Mouse (Mus musculus) kidney, embryonic 16.5 days (tissue): Measurements from ENCODE around the gene 2010003K11Rik. TPM values are rescaled to one million over a fixed set of nuclear protein-coding genes. Genes with fewer than 3 reads are reported as not detected.

Experiments
- ATAC-seq: fragments of 200-750 bp; cut with Nextera tagmentation; 2 replicates; pipeline ENCODE4 v1.8.0; 2017; ENCODE audit warnings: moderate TSS enrichment; ENCODE audit not compliant: low FRiP score, low TSS enrichment
- H3K27ac ChIP-seq: fragments of 300-500 bp; sonication (generic); 2 replicates; pipeline ENCODE4 v1.5.1; 2014; ENCODE audit warnings: low read length
- H3K27me3 ChIP-seq: fragments of 300-500 bp; sonication (generic); 2 replicates; pipeline ENCODE4 v1.6.1; 2014; ENCODE audit warnings: low read length, control low read depth, mixed read lengths; ENCODE audit not compliant: insufficient read depth
- H3K36me3 ChIP-seq: fragments of 300-500 bp; sonication (generic); 2 replicates; pipeline ENCODE4 v1.6.1; 2014; ENCODE audit warnings: low read length, control low read depth, mixed read lengths; ENCODE audit not compliant: insufficient read depth
- H3K4me1 ChIP-seq: fragments of 300-500 bp; sonication (generic); 2 replicates; pipeline ENCODE4 v1.6.1; 2014; ENCODE audit warnings: low read length, control low read depth, mixed read lengths; ENCODE audit not compliant: insufficient read depth
- H3K4me2 ChIP-seq: fragments of 300-500 bp; sonication (generic); replicated peaks from 2 replicates; pipeline ENCODE4 v1.6.1; 2014; ENCODE audit warnings: low read depth, low read length
- H3K4me3 ChIP-seq: fragments of 300-500 bp; sonication (generic); 2 replicates; pipeline ENCODE4 v1.5.1; 2014; ENCODE audit warnings: mild to moderate bottlenecking, low read length
- H3K9ac ChIP-seq: fragments of 300-500 bp; sonication (generic); replicated peaks from 2 replicates; pipeline ENCODE4 v1.6.1; 2014; ENCODE audit warnings: low read length
- H3K9me3 ChIP-seq: fragments of 300-500 bp; sonication (generic); 2 replicates; pipeline ENCODE4 v1.6.1; 2016; ENCODE audit warnings: low read length, control low read depth
- WGBS: fragments of 180-500 bp; shearing (Covaris S2); extraction: QIAGEN DNeasy Blood & Tissue Kit; methylation state at CpG from one replicate; pipeline ENCODE4 v1.1.7; 2014; 5-methylcytosine and 5-hydroxymethylcytosine counted together
- polyA plus RNA-seq: library from polyadenylated mRNA; unstranded; fragments of >200 nt; fragmentation: Nextera tagmentation; extraction: Ambion mirVana; gene quantifications from 2 replicates; pipeline ENCODE4 v1.2.1, GENCODE M21; 2015

The 2010003K11Rik gene
- polyA plus RNA-seq, result 0.22 TPM in 1 of 2 replicates, not detected in the other

- H3K4me2 ChIP-seq, result no peak within 1 kb of the TSS
- 64% methylated on average over 16 of the region's 16 CpGs for WGBS
- ATAC-seq, result no peak; the same call in 1 of the 2 replicates
Measured at GRCm38 (mm10) chr19:4498062-4498933, at the start of gene 2010003K11Rik. Gene 2010003K11Rik, minus strand, starts transcription at chr19:4498583.

GRCm38 (mm10) chr19:4547801-4548200 lies 49.4 kb upstream of the 2010003K11Rik start:
- Histone ChIP-seq H3K9me3 (no peaks in the 10 kb centered on the region), H3K4me2 (no peak overlapping the region), H3K36me3 (no peaks in the 10 kb centered on the region), H3K4me3 (no peak overlapping the region), H3K9ac (no peak overlapping the region), H3K4me1 (no peaks in the 10 kb centered on the region), H3K27me3 (no peaks in the 10 kb centered on the region), H3K27ac (no peak overlapping the region)
- WGBS, result 86% methylated on average over 6 of the region's 6 CpGs
- ATAC-seq, result no peak

More at GRCm38 (mm10) chr19:4498062-4498933, at the start of gene 2010003K11Rik:
- Histone ChIP-seq H3K4me3 (no peak within 1 kb of the TSS), H3K27ac (no peak within 1 kb of the TSS), H3K4me1 (peaks cover 4% of the 10 kb centered on the region; the same call in 1 of the 2 replicates), H3K9ac (no peak within 1 kb of the TSS), H3K27me3 (no peaks in the 10 kb centered on the region), H3K36me3 (no peaks in the 10 kb centered on the region), H3K9me3 (no peaks in the 10 kb centered on the region)

GRCm38 (mm10) chr19:4545841-4546240 lies 47.5 kb upstream of the 2010003K11Rik start:
- H3K4me3 ChIP-seq, result no peak overlapping the region
- H3K9me3 ChIP-seq, result no peaks in the 10 kb centered on the region
- no peak overlapping the region for H3K4me2 ChIP-seq
- H3K4me1 ChIP-seq, result peaks cover 7% of the 10 kb centered on the region
- H3K9ac ChIP-seq, result no peak overlapping the region
- no peak overlapping the region for H3K27ac ChIP-seq
- 89% methylated on average over 6 of the region's 6 CpGs for WGBS
- no peaks in the 10 kb centered on the region for H3K27me3 ChIP-seq
- no peak for ATAC-seq
- no peaks in the 10 kb centered on the region for H3K36me3 ChIP-seq

DNA sequence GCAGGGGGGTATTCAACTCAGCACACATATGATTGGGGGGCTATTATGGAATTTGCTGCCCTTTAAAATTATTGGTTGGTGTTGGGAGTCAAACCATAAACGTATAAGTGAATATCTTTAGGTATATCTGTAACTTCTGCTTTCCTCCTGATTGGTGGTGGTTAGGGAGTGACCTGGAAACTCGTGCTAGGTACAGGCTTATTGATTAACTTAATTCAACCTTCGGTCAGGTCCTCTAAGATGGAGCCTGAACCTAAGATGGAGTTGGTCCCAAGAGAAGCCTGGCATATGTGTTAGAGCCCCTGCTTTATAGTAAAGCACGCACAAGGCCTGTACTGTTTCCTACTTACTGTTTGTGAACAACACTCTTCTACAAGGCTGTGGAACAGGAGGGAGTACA lies 46.7 kb upstream of the 2010003K11Rik start:
- H3K27me3 ChIP-seq, result no peaks in the 10 kb centered on the region
- ATAC-seq, result no peak
- H3K4me3 ChIP-seq, result no peak overlapping the region
- WGBS, result 90% methylated on average over 4 of the region's 4 CpGs
- H3K4me2 ChIP-seq, result no peak overlapping the region
- H3K36me3 ChIP-seq, result no peaks in the 10 kb centered on the region
- H3K9ac ChIP-seq, result no peak overlapping the region
- no peaks in the 10 kb centered on the region for H3K9me3 ChIP-seq
- peaks cover 7% of the 10 kb centered on the region for H3K4me1 ChIP-seq
- no peak overlapping the region for H3K27ac ChIP-seq

DNA sequence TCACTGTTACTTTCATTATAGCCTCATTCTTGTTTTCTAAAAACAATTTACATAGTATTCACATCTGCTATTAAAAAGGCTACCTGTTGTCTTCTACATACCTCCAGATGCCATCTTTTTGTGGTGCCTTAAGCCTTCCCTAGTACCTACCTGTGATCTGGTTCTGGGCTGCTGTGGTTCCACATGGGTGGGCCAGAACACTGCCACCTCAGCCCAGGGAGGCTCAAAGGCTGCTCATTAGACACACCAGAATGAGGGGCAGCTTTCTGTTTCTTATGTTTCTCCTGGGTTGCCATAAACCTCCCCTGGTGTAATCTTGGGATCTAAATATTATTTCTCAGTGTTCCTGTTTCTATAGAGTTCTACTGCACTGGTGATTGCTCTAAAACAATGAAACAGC lies 43.7 kb upstream of the 2010003K11Rik start:
- Histone ChIP-seq H3K27me3 (no peaks in the 10 kb centered on the region), H3K4me3 (no peak overlapping the region), H3K27ac (no peak overlapping the region), H3K9me3 (no peaks in the 10 kb centered on the region), H3K9ac (no peak overlapping the region), H3K4me1 (peaks cover 7% of the 10 kb centered on the region), H3K36me3 (no peaks in the 10 kb centered on the region), H3K4me2 (no peak overlapping the region)
- ATAC-seq, result 0 out of 2 replicates have a peak, but pooled peaks have one; percentile 67

DNA sequence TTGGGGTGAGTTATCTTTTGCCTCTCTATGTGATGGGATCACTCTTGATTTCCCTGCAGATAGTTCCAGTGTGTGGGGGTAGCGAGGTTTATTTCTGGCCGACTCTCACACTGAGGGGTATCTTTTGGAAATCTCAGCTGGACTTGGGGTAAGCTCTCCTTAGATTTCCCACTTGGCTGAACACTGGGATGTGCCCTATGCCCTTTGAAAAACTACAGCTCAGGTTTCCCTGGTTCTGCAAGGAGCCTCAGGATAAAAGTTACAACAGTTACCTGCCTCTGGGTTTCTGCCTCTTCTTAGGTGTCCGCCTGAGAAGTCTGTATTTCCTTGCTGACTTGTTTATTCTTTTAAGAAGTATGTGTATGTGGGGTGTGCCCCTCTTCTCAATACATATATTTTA lies 42.6 kb upstream of the 2010003K11Rik start:
- no peaks in the 10 kb centered on the region for H3K27me3 ChIP-seq
- no peak for ATAC-seq
- peaks cover 7% of the 10 kb centered on the region for H3K4me1 ChIP-seq
- no peak overlapping the region for H3K4me3 ChIP-seq
- WGBS, result 45% methylated on average over 3 of the region's 3 CpGs
- no peak overlapping the region for H3K9ac ChIP-seq
- no peaks in the 10 kb centered on the region for H3K36me3 ChIP-seq
- H3K4me2 ChIP-seq, result no peak overlapping the region
- peak overlapping the region; percentile 27; the same call in 1 of the 2 replicates for H3K27ac ChIP-seq
- H3K9me3 ChIP-seq, result no peaks in the 10 kb centered on the region

- WGBS, result 88% methylated on average over 6 of the region's 6 CpGs
- H3K9ac ChIP-seq, result no peak overlapping the region
- H3K9me3 ChIP-seq, result no peaks in the 10 kb centered on the region
- H3K36me3 ChIP-seq, result no peaks in the 10 kb centered on the region
- no peak for ATAC-seq
- no peak overlapping the region for H3K4me3 ChIP-seq
- H3K4me1 ChIP-seq, result peaks cover 7% of the 10 kb centered on the region
- H3K4me2 ChIP-seq, result no peak overlapping the region
- H3K27ac ChIP-seq, result no peak overlapping the region
- no peaks in the 10 kb centered on the region for H3K27me3 ChIP-seq
Measured at GRCm38 (mm10) chr19:4540263-4540662, 41.9 kb upstream of the 2010003K11Rik start.

- H3K4me2 ChIP-seq, result no peak overlapping the region
- H3K9me3 ChIP-seq, result no peaks in the 10 kb centered on the region
- no peaks in the 10 kb centered on the region for H3K27me3 ChIP-seq
- H3K9ac ChIP-seq, result no peak overlapping the region
- WGBS, result 69% methylated on average over 3 of the region's 3 CpGs
- peaks cover 5% of the 10 kb centered on the region for H3K4me1 ChIP-seq
- no peak for ATAC-seq
- no peak overlapping the region for H3K27ac ChIP-seq
- no peaks in the 10 kb centered on the region for H3K36me3 ChIP-seq
- H3K4me3 ChIP-seq, result no peak overlapping the region
Measured at GRCm38 (mm10) chr19:4536606-4537005, 38.2 kb upstream of the 2010003K11Rik start.

GRCm38 (mm10) chr19:4535922-4536321 lies 37.5 kb upstream of the 2010003K11Rik start:
- H3K9me3 ChIP-seq, result no peaks in the 10 kb centered on the region
- H3K4me1 ChIP-seq, result no peaks in the 10 kb centered on the region
- H3K27me3 ChIP-seq, result no peaks in the 10 kb centered on the region
- no peak overlapping the region for H3K4me2 ChIP-seq
- no peak overlapping the region for H3K27ac ChIP-seq
- H3K9ac ChIP-seq, result no peak overlapping the region
- H3K36me3 ChIP-seq, result no peaks in the 10 kb centered on the region
- ATAC-seq, result no peak
- no peak overlapping the region for H3K4me3 ChIP-seq

- Histone ChIP-seq H3K9me3 (no peaks in the 10 kb centered on the region), H3K4me1 (no peaks in the 10 kb centered on the region), H3K36me3 (no peaks in the 10 kb centered on the region), H3K4me2 (no peak overlapping the region), H3K9ac (no peak overlapping the region), H3K27me3 (no peaks in the 10 kb centered on the region), H3K4me3 (no peak overlapping the region), H3K27ac (no peak overlapping the region)
- 93% methylated on average over 2 of the region's 2 CpGs for WGBS
- no peak for ATAC-seq
Measured at GRCm38 (mm10) chr19:4534646-4535045, 36.3 kb upstream of the 2010003K11Rik start.
